Mouse (Mus musculus) erythroblast, embryonic 14.5 days (primary cell): ENCODE results near the gene Add3.

ENCODE experiments used
- GATA1 ChIP-seq: IDR thresholded peaks from 2 replicates; pipeline ENCODE4 v1.6.1; 2012; ENCODE audit warnings: low read length, inconsistent platforms, mixed read lengths
- TAL1 ChIP-seq: IDR thresholded peaks from 3 replicates; pipeline ENCODE4 v1.6.1; 2012; ENCODE audit warnings: low read length, inconsistent platforms, mixed read lengths

DNA sequence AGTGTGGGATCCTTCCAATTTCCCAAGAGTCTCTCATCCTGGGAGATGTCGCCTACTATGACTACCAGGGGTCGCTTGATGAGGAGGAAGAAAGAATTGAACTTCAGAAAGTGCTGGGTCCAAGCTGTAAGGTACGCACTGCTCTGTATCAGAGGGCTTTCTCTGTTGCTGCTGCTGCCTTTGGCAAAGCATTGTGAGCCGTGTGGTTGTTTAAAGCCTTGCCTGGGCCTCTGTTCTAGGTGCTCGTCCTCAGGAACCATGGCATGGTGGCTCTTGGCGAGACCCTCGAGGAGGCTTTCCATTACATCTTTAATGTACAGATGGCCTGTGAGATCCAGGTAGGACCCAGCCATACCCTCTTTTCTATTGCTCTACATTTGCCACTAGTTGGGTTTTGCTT is 93.3 kb downstream of the Add3 start:
- TF ChIP-seq TAL1, result no peak
- TF ChIP-seq GATA1, result no peak
